Mouse (Mus musculus) stomach, postnatal 0 days (tissue): ENCODE measurements around the gene Tmem63c. TPM values are rescaled to one million over a fixed set of nuclear protein-coding genes. Genes with fewer than 3 reads are reported as not detected.

Experiments used
- ATAC-seq: fragments of 200-750 bp; cut with Nextera tagmentation; 2 replicates; pipeline ENCODE4 v1.8.0; 2017; ENCODE audit not compliant: low FRiP score, low TSS enrichment
- DNase-seq: peaks from one replicate; pipeline ENCODE4 v3.0.0-alpha.2; 2016; ENCODE audit warnings: low spot score
- H3K27ac ChIP-seq: fragments of 300-500 bp; sonication (generic); replicated peaks from 2 replicates; pipeline ENCODE4 v1.5.1; 2014; ENCODE audit warnings: mild to moderate bottlenecking, control low read depth
- H3K27me3 ChIP-seq: fragments of 300-500 bp; sonication (generic); 2 replicates; pipeline ENCODE4 v1.6.1; 2014; ENCODE audit warnings: low read length; ENCODE audit not compliant: control insufficient read depth, insufficient read depth
- H3K36me3 ChIP-seq: fragments of 300-500 bp; sonication (generic); 2 replicates; pipeline ENCODE4 v1.6.1; 2014; ENCODE audit warnings: low read length, mixed read lengths; ENCODE audit not compliant: control insufficient read depth, insufficient read depth
- H3K4me1 ChIP-seq: fragments of 300-500 bp; sonication (generic); replicated peaks from 2 replicates; pipeline ENCODE4 v1.6.1; 2014; ENCODE audit warnings: antibody characterized with exemption; ENCODE audit not compliant: control insufficient read depth, insufficient read depth
- H3K4me2 ChIP-seq: fragments of 300-500 bp; sonication (generic); replicated peaks from 2 replicates; pipeline ENCODE4 v1.6.1; 2014; ENCODE audit warnings: low read depth, mild to moderate bottlenecking, control low read depth, moderate library complexity
- H3K4me3 ChIP-seq: fragments of 300-500 bp; sonication (generic); 2 replicates; pipeline ENCODE4 v1.5.1; 2014; ENCODE audit warnings: low read depth, low read length, control low read depth
- H3K9ac ChIP-seq: fragments of 300-500 bp; sonication (generic); 2 replicates; pipeline ENCODE4 v1.6.1; 2014; ENCODE audit warnings: mild to moderate bottlenecking, low read length, control low read depth, mixed read lengths
- H3K9me3 ChIP-seq: fragments of 300-500 bp; sonication (generic); 2 replicates; pipeline ENCODE4 v1.6.1; 2016; ENCODE audit warnings: low read length; ENCODE audit not compliant: control insufficient read depth
- CTCF ChIP-seq: IDR thresholded peaks from 2 replicates; pipeline ENCODE4 v1.5.1; 2016; ENCODE audit warnings: antibody characterized with exemption, low read depth, mild to moderate bottlenecking, moderate library complexity
- EP300 ChIP-seq: optimal IDR thresholded peaks from 2 replicates; pipeline ENCODE3; 2016; ENCODE audit warnings: antibody characterized with exemption
- WGBS: fragments of 180-500 bp; shearing (Covaris S2); extraction: QIAGEN DNeasy Blood & Tissue Kit; methylation state at CpG from one replicate; pipeline ENCODE4 v1.1.7; 2014; 5-methylcytosine and 5-hydroxymethylcytosine counted together
- polyA plus RNA-seq: library from polyadenylated mRNA; unstranded; fragments of >200 nt; fragmentation: Nextera tagmentation; extraction: Ambion mirVana; gene quantifications from 2 replicates; pipeline ENCODE4 v1.2.1, GENCODE M21; 2015

The Tmem63c gene
- polyA plus RNA-seq, 1 experiment from 2014 or later, result 0.72 TPM

GRCm38 (mm10) chr12:87066429-87066828, 45.3 kb downstream of the Tmem63c start:
- no peak overlapping the region for H3K4me3 ChIP-seq
- H3K27ac ChIP-seq, result no peak overlapping the region
- no peak for DNase-seq
- no peak overlapping the region for H3K4me2 ChIP-seq
- 61% methylated on average over 5 of the region's 5 CpGs for WGBS
- no peaks in the 10 kb centered on the region for H3K4me1 ChIP-seq
- H3K9me3 ChIP-seq, result no peaks in the 10 kb centered on the region
- no peak for ATAC-seq
- no peaks in the 10 kb centered on the region for H3K36me3 ChIP-seq
- TF ChIP-seq EP300, result no peak
- TF ChIP-seq CTCF, result no peak
- no peak overlapping the region for H3K9ac ChIP-seq
- no peaks in the 10 kb centered on the region for H3K27me3 ChIP-seq

- TF ChIP-seq CTCF (no peak), EP300 (no peak)
- WGBS, result 68% methylated on average over 5 of the region's 5 CpGs
Measured at GRCm38 (mm10) chr12:87070520-87070919, 49.4 kb downstream of the Tmem63c start.

DNA sequence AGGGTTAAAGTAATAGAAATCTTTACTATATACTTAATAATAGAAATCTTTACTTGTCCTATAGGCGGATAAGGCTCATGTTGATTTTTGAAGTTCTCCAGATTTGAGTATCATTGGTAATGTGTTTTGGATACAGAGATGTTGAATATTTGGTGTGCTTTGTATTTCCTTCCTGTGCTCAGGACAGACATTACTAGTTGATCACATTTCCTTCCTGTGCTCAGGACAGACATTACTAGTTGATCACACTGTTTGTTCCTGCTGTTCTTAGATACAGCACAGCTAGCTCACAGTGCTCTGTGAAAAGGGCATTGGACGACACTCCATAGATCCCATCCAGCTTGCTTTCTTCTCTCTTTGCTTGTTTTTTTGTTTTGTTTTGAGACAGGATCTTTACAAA, 55.5 kb downstream of the Tmem63c start:
- no peaks in the 10 kb centered on the region for H3K36me3 ChIP-seq
- WGBS, result 88% methylated on average over 2 of the region's 2 CpGs
- no peak overlapping the region for H3K4me3 ChIP-seq
- H3K4me2 ChIP-seq, result no peak overlapping the region
- no peak for ATAC-seq
- TF ChIP-seq EP300 (no peak), CTCF (no peak)
- no peak for DNase-seq
- H3K27me3 ChIP-seq, result no peaks in the 10 kb centered on the region
- H3K27ac ChIP-seq, result no peak overlapping the region
- H3K9me3 ChIP-seq, result no peaks in the 10 kb centered on the region
- no peaks in the 10 kb centered on the region for H3K4me1 ChIP-seq
- no peak overlapping the region for H3K9ac ChIP-seq

More at GRCm38 (mm10) chr12:87070520-87070919, 49.4 kb downstream of the Tmem63c start:
- Histone ChIP-seq H3K27me3 (no peaks in the 10 kb centered on the region), H3K27ac (no peak overlapping the region), H3K4me2 (no peak overlapping the region), H3K9me3 (no peaks in the 10 kb centered on the region), H3K4me3 (no peak overlapping the region), H3K4me1 (no peaks in the 10 kb centered on the region), H3K36me3 (no peaks in the 10 kb centered on the region), H3K9ac (no peak overlapping the region)
- ATAC-seq (no peak), DNase-seq (no peak)

DNA sequence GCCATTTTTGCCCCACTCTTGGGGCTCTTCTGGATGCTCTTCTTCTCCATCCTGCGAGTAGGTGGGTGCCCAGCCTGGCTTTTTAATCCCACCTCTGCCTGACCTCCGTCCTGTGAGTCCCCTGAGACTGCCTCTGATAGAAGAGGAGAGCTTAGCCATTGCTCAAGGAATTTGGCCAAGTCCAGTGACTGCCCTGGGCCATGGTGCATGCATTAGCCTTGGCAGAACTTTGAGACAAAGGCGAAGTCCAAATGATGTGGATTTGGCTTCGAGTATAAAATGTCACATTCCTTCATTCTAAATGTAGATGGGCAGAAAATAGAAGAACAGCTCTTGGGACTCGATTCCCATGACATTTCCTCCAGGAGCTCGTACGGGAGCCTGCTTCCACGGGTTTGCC, 61.7 kb downstream of the Tmem63c start:
- H3K4me1 ChIP-seq, result no peaks in the 10 kb centered on the region
- no peak for TF ChIP-seq EP300
- no peak for TF ChIP-seq CTCF
- H3K9ac ChIP-seq, result no peak overlapping the region
- no peaks in the 10 kb centered on the region for H3K36me3 ChIP-seq
- no peak for DNase-seq
- 78% methylated on average over 8 of the region's 8 CpGs for WGBS
- ATAC-seq, result no peak
- H3K27ac ChIP-seq, result no peak overlapping the region
- H3K4me2 ChIP-seq, result no peak overlapping the region
- no peaks in the 10 kb centered on the region for H3K27me3 ChIP-seq
- no peaks in the 10 kb centered on the region for H3K9me3 ChIP-seq
- H3K4me3 ChIP-seq, result no peak overlapping the region

GRCm38 (mm10) chr12:87087236-87087635, 66.1 kb downstream of the Tmem63c start:
- WGBS, result 60% methylated on average over 7 of the region's 7 CpGs
- Histone ChIP-seq H3K27ac (no peak overlapping the region), H3K4me1 (no peaks in the 10 kb centered on the region), H3K9ac (no peak overlapping the region), H3K36me3 (no peaks in the 10 kb centered on the region), H3K4me3 (no peak overlapping the region), H3K9me3 (no peaks in the 10 kb centered on the region), H3K4me2 (no peak overlapping the region), H3K27me3 (no peaks in the 10 kb centered on the region)
- DNase-seq (no peak), ATAC-seq (no peak)
- TF ChIP-seq CTCF, result no peak
- TF ChIP-seq EP300, result no peak

GRCm38 (mm10) chr12:87088331-87088730, 67.2 kb downstream of the Tmem63c start:
- no peak overlapping the region for H3K9ac ChIP-seq
- no peaks in the 10 kb centered on the region for H3K4me1 ChIP-seq
- no peak for DNase-seq
- no peak overlapping the region for H3K4me2 ChIP-seq
- 37% methylated on average over 4 of the region's 4 CpGs for WGBS
- no peaks in the 10 kb centered on the region for H3K27me3 ChIP-seq
- H3K36me3 ChIP-seq, result no peaks in the 10 kb centered on the region
- no peak for ATAC-seq
- no peak overlapping the region for H3K27ac ChIP-seq
- no peaks in the 10 kb centered on the region for H3K9me3 ChIP-seq
- TF ChIP-seq EP300 (no peak), CTCF (peak; percentile 56)
- no peak overlapping the region for H3K4me3 ChIP-seq
